Mouse (Mus musculus) gastrocnemius, adult 8-10 months (tissue): Measurements from ENCODE around the gene Nelfe. TPM values are rescaled to one million over a fixed set of nuclear protein-coding genes. Genes with fewer than 3 reads are reported as not detected.
"Not testable (repeated sequence)": the region's sequence is repeated elsewhere in the genome, so short reads cannot be mapped to it uniquely, and the experiment has no call there.

Experiments
- DNase-seq, 2 experiments: peaks; one replicate each; pipeline ENCODE4 v3.0.0; 2022; ENCODE audit warnings: low spot score in 2 of 2
- total RNA-seq, 4 experiments: library from RNA; stranded (reverse); gene quantifications; 2 replicates each; pipeline ENCODE4 v1.2.4; 2022

The Nelfe gene
- 10 to 100 TPM in 1 of 4 experiments, 1 to 10 TPM in 3; 7.6 to 10.4 (median 8.9) TPM for total RNA-seq

GRCm38 (mm10) chr17:34849722-34850516 lies at the start of gene Nelfe, which contains the start of gene Skiv2l:
Nelfe (plus strand) TSS chr17:34850391.
Skiv2l (minus strand) TSS chr17:34850210.
- DNase-seq, result peak; percentile 95 to 96

- not testable (repeated sequence) for DNase-seq
These were observed 49.3 kb upstream of the Nelfe start for GRCm38 (mm10) chr17:34800781-34801305.

GRCm38 (mm10) chr17:34802756-34803155 lies 47.4 kb upstream of the Nelfe start:
- DNase-seq, result not testable (repeated sequence)

- not testable (repeated sequence) for DNase-seq
These were observed 46.8 kb upstream of the Nelfe start for GRCm38 (mm10) chr17:34803367-34803766.

GRCm38 (mm10) chr17:34804301-34804700 lies 45.9 kb upstream of the Nelfe start, which contains the start of gene Cyp21a1:
Cyp21a1 (minus strand) TSS chr17:34804561.
- DNase-seq, result not testable (repeated sequence)

- no peak for DNase-seq
These were observed 45.2 kb upstream of the Nelfe start for GRCm38 (mm10) chr17:34804871-34805562.

- DNase-seq, result no peak
These were observed 43.0 kb upstream of the Nelfe start for GRCm38 (mm10) chr17:34807176-34807575.

- DNase-seq, result no peak
These were observed 41.5 kb upstream of the Nelfe start for GRCm38 (mm10) chr17:34808599-34809205.

- DNase-seq, result not testable (repeated sequence)
These were observed 39.8 kb upstream of the Nelfe start for GRCm38 (mm10) chr17:34810411-34810810.

GRCm38 (mm10) chr17:34810811-34811210 lies 39.4 kb upstream of the Nelfe start:
- DNase-seq, result not testable (repeated sequence)

GRCm38 (mm10) chr17:34811275-34811674 lies 38.9 kb upstream of the Nelfe start:
- DNase-seq, result no peak

- not testable (repeated sequence) for DNase-seq
These were observed 36.4 kb upstream of the Nelfe start for GRCm38 (mm10) chr17:34813747-34814146.

- DNase-seq, result no peak
These were observed 35.3 kb upstream of the Nelfe start for GRCm38 (mm10) chr17:34814818-34815370.

- not testable (repeated sequence) for DNase-seq
These were observed 19.4 kb upstream of the Nelfe start for GRCm38 (mm10) chr17:34830776-34831175.

GRCm38 (mm10) chr17:34836155-34836855 lies 13.9 kb upstream of the Nelfe start:
- no peak for DNase-seq

GRCm38 (mm10) chr17:34836856-34837221 lies 13.4 kb upstream of the Nelfe start, which contains the start of the genes Stk19 and Dxo:
Stk19 (minus strand) TSS chr17:34836945.
Dxo (plus strand) TSS chr17:34837019.
- peak; percentile 82 to 88 for DNase-seq

GRCm38 (mm10) chr17:34837464-34838324 lies 12.5 kb upstream of the Nelfe start:
- DNase-seq, result no peak

- DNase-seq, result no peak
These were observed 11.4 kb upstream of the Nelfe start for GRCm38 (mm10) chr17:34838785-34839184.

- DNase-seq, result no peak
These were observed 9.4 kb upstream of the Nelfe start for GRCm38 (mm10) chr17:34840736-34841307.
